Mouse (Mus musculus) CD4-positive, CD25-positive, alpha-beta regulatory T cell (primary cell): Measurements from ENCODE around the gene Chodl. TPM values are rescaled to one million over a fixed set of nuclear protein-coding genes. Genes with fewer than 3 reads are reported as not detected.

Experiments used
- polyA plus RNA-seq: library from polyadenylated mRNA; unstranded; fragments of 100-300 nt; shearing (Covaris generic); gene quantifications from one replicate; pipeline ENCODE4 v1.2.1, GENCODE M21; 2017

The Chodl gene
- polyA plus RNA-seq, result 0.17 TPM

GRCm38 (mm10) chr16:78930382-78931286 is at the start of gene Chodl:
TSS of gene Chodl (plus strand) at chr16:78930948.

Other genes with a start within 250 kb of the Chodl start
- gene Tmprss15, start 160.1 kb downstream of the Chodl start, polyA plus RNA-seq, result not detected